Mouse (Mus musculus) neural tube, embryonic 11.5 days (tissue): ENCODE measurements around the gene Olfr1347. TPM values are rescaled to one million over a fixed set of nuclear protein-coding genes. Genes with fewer than 3 reads are reported as not detected.
A peak's percentile ranks its signal among the peaks of the same experiment; 100 is the strongest.
"Not testable (repeated sequence)": the region's sequence is repeated elsewhere in the genome, so short reads cannot be mapped to it uniquely, and the experiment has no call there.

ENCODE experiments used
- ATAC-seq: fragments of 200-750 bp; cut with Nextera tagmentation; 2 replicates; pipeline ENCODE4 v1.8.0; 2017; ENCODE audit warnings: moderate number of reproducible peaks, mild to moderate bottlenecking, moderate TSS enrichment, moderate library complexity; ENCODE audit not compliant: insufficient read depth, low FRiP score, low TSS enrichment
- DNase-seq: peaks from one replicate; pipeline ENCODE4 v3.0.0-alpha.2; 2015; ENCODE audit warnings: low spot score
- H3K27ac ChIP-seq: fragments of 300-500 bp; sonication (generic); 2 replicates; pipeline ENCODE4 v1.5.1; 2014; ENCODE audit warnings: low read depth, mild to moderate bottlenecking, low read length
- H3K27me3 ChIP-seq: fragments of 300-500 bp; sonication (generic); 2 replicates; pipeline ENCODE4 v1.6.1; 2014; ENCODE audit warnings: mild to moderate bottlenecking, low read length, mixed read lengths; ENCODE audit not compliant: control insufficient read depth, insufficient read depth
- H3K36me3 ChIP-seq: fragments of 300-500 bp; sonication (generic); 2 replicates; pipeline ENCODE4 v1.6.1; 2014; ENCODE audit warnings: mild to moderate bottlenecking, low read length, moderate library complexity, mixed read lengths; ENCODE audit not compliant: control insufficient read depth, insufficient read depth
- H3K4me1 ChIP-seq: fragments of 300-500 bp; sonication (generic); 2 replicates; pipeline ENCODE4 v1.6.1; 2014; ENCODE audit warnings: low read length, mixed read lengths; ENCODE audit not compliant: control insufficient read depth, insufficient read depth
- H3K4me2 ChIP-seq: fragments of 300-500 bp; sonication (generic); 2 replicates; pipeline ENCODE4 v1.6.1; 2014; ENCODE audit warnings: low read depth, mild to moderate bottlenecking, moderate library complexity
- H3K4me3 ChIP-seq: fragments of 300-500 bp; sonication (generic); 2 replicates; pipeline ENCODE4 v1.5.1; 2014; ENCODE audit warnings: low read depth, low read length
- H3K9ac ChIP-seq: fragments of 300-500 bp; sonication (generic); 2 replicates; pipeline ENCODE4 v1.6.1; 2014; ENCODE audit warnings: mild to moderate bottlenecking, low read length
- H3K9me3 ChIP-seq: fragments of 300-500 bp; sonication (generic); 2 replicates; pipeline ENCODE4 v1.6.1; 2016; ENCODE audit warnings: low read length; ENCODE audit not compliant: control insufficient read depth
- WGBS: fragments of 180-500 bp; shearing (Covaris S2); extraction: QIAGEN DNeasy Blood & Tissue Kit; methylation state at CpG from one replicate; pipeline ENCODE4 v1.1.7; 2014; 5-methylcytosine and 5-hydroxymethylcytosine counted together
- polyA plus RNA-seq: library from polyadenylated mRNA; unstranded; fragments of >200 nt; fragmentation: Nextera tagmentation; extraction: Ambion mirVana; gene quantifications from 2 replicates; pipeline ENCODE4 v1.2.1, GENCODE M21; 2014

The Olfr1347 gene
- polyA plus RNA-seq = not detected in 2 replicates

GRCm38 (mm10) chr7:6499655-6500054 lies at the start of gene Olfr1347:
TSS of gene Olfr1347 (minus strand) at chr7:6499755.
- H3K4me2 ChIP-seq = no peak within 1 kb of the TSS
- no peaks in the 10 kb centered on the region for H3K4me1 ChIP-seq
- H3K36me3 ChIP-seq = no peaks in the 10 kb centered on the region
- WGBS = 73% methylated on average over 1 of the region's 1 CpGs
- peaks cover 5% of the 10 kb centered on the region; the same call in 1 of the 2 replicates for H3K9me3 ChIP-seq
- ATAC-seq (no peak), DNase-seq (no peak)
- H3K27ac ChIP-seq = no peak within 1 kb of the TSS
- H3K9ac ChIP-seq = no peak within 1 kb of the TSS
- H3K27me3 ChIP-seq = no peaks in the 10 kb centered on the region
- H3K4me3 ChIP-seq = no peak within 1 kb of the TSS

DNA sequence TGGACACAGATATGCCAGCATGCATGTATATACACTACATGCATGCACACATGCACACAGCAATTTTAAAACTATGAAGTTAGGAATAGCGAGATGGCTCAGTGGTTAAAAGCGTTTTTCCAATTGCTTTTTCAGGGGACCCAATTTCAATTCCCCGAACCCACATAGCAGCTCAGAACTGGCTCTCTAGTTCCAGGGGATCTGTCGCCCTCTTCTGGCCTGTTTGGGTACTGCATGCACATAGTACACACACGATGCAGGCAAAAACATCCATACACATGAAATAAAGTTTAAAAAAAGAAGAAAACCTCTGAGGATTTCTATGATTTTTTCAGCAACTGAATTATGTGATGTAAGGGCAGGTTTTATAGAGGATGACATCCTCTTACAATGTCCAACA lies 26.6 kb upstream of the Olfr1347 start:
- Histone ChIP-seq H3K4me3 (no peak overlapping the region), H3K9me3 (peaks cover 13% of the 10 kb centered on the region; the same call in 1 of the 2 replicates), H3K4me1 (no peaks in the 10 kb centered on the region), H3K4me2 (no peak overlapping the region), H3K27me3 (no peaks in the 10 kb centered on the region), H3K36me3 (no peaks in the 10 kb centered on the region), H3K9ac (no peak overlapping the region), H3K27ac (no peak overlapping the region)
- DNase-seq (peak; percentile 16), ATAC-seq (no peak)
- 67% methylated on average over 5 of the region's 5 CpGs for WGBS

GRCm38 (mm10) chr7:6525001-6525400 lies 25.4 kb upstream of the Olfr1347 start:
- H3K9me3 ChIP-seq = peaks cover 13% of the 10 kb centered on the region; the same call in 1 of the 2 replicates
- WGBS = 68% methylated on average over 3 of the region's 3 CpGs
- no peak for DNase-seq

GRCm38 (mm10) chr7:6522850-6523249 lies 23.3 kb upstream of the Olfr1347 start, which contains the start of gene Olfr1349:
TSS of gene Olfr1349 (minus strand) at chr7:6522950.
- no peaks in the 10 kb centered on the region for H3K27me3 ChIP-seq
- ATAC-seq (no peak), DNase-seq (no peak)
- no peak within 1 kb of the TSS for H3K9ac ChIP-seq
- no peaks in the 10 kb centered on the region for H3K36me3 ChIP-seq
- H3K9me3 ChIP-seq = peaks cover 11% of the 10 kb centered on the region; the same call in 1 of the 2 replicates
- H3K27ac ChIP-seq = no peak within 1 kb of the TSS
- no peak within 1 kb of the TSS for H3K4me2 ChIP-seq
- WGBS = 87% methylated on average over 5 of the region's 5 CpGs
- no peak within 1 kb of the TSS for H3K4me3 ChIP-seq
- H3K4me1 ChIP-seq = no peaks in the 10 kb centered on the region

More at GRCm38 (mm10) chr7:6525001-6525400, 25.4 kb upstream of the Olfr1347 start:
- no peak overlapping the region for H3K27ac ChIP-seq
- H3K4me2 ChIP-seq = no peak overlapping the region
- H3K4me1 ChIP-seq = no peaks in the 10 kb centered on the region
- H3K9ac ChIP-seq = no peak overlapping the region
- H3K27me3 ChIP-seq = no peaks in the 10 kb centered on the region
- no peak for ATAC-seq
- H3K36me3 ChIP-seq = no peaks in the 10 kb centered on the region
- no peak overlapping the region for H3K4me3 ChIP-seq

- DNase-seq (no peak), ATAC-seq (no peak)
- Histone ChIP-seq H3K9ac (no peak overlapping the region), H3K36me3 (no peaks in the 10 kb centered on the region), H3K27me3 (no peaks in the 10 kb centered on the region), H3K4me3 (no peak overlapping the region), H3K27ac (no peak overlapping the region), H3K9me3 (peaks cover 7% of the 10 kb centered on the region; the same call in 1 of the 2 replicates), H3K4me2 (no peak overlapping the region), H3K4me1 (no peaks in the 10 kb centered on the region)
- WGBS = 51% methylated on average over 1 of the region's 1 CpGs
These were observed 22.1 kb upstream of the Olfr1347 start for GRCm38 (mm10) chr7:6521666-6522065.

DNA sequence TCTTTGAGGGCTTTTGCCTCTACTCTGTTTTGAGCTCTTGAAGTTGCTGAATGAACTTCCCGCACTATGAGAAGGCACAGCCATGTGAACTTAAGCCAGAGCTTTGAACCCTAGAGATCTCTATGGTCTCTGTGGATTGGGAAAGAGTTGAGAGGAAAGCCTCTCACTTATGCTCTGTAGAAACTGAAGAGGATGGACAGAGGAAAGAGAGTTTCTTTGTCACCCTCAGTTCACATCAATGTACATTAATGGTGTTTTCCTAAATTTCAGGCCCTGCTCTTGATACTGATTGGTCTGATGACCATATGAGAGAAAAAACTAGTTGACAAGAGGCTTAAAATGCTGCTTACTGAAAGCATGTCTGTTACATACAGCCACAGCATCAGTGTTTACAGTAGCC lies 9.1 kb upstream of the Olfr1347 start, which contains the start of gene Olfr1348:
Gene Olfr1348 (minus strand): TSS at position 101 of the 400 bp plus-strand sequence.
- Histone ChIP-seq H3K4me1 (no peaks in the 10 kb centered on the region), H3K27me3 (no peaks in the 10 kb centered on the region), H3K27ac (no peak within 1 kb of the TSS), H3K4me2 (no peak within 1 kb of the TSS), H3K36me3 (no peaks in the 10 kb centered on the region), H3K9me3 (no peaks in the 10 kb centered on the region), H3K9ac (no peak within 1 kb of the TSS), H3K4me3 (no peak within 1 kb of the TSS)
- WGBS = 96% methylated on average over 1 of the region's 1 CpGs
- DNase-seq (no peak), ATAC-seq (no peak)

DNA sequence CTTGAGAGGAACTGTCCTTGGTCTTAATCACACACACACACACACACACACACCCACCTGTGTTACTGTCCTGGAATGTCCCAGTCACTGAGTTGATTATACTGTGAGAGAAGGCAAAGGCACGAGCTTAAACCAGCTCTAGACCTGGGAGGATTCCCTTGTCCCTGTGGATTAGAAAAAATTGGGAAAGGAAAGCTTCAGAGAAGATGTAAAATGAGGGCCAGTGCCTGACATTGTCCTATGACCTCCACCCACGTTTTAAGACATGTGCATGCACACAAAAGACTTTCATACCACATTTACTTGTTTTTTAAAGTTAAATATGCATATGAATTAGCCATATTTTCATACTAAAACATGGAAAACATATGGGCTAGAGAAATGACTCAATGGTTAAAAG lies 12.7 kb downstream of the Olfr1347 start, which contains the start of gene Olfr5:
Gene Olfr5 (minus strand): TSS at position 101 of the 400 bp plus-strand sequence.
- H3K4me3 ChIP-seq = no peak within 1 kb of the TSS
- H3K27ac ChIP-seq = no peak within 1 kb of the TSS
- H3K4me2 ChIP-seq = no peak within 1 kb of the TSS
- no peak for DNase-seq
- H3K4me1 ChIP-seq = no peaks in the 10 kb centered on the region
- no peak for ATAC-seq
- no peak within 1 kb of the TSS for H3K9ac ChIP-seq
- 49% methylated on average over 2 of the region's 2 CpGs for WGBS
- no peaks in the 10 kb centered on the region; the same call in 1 of the 2 replicates for H3K9me3 ChIP-seq
- no peaks in the 10 kb centered on the region for H3K36me3 ChIP-seq
- H3K27me3 ChIP-seq = no peaks in the 10 kb centered on the region

GRCm38 (mm10) chr7:6477633-6478032 lies 21.9 kb downstream of the Olfr1347 start:
- H3K27ac ChIP-seq, ATAC-seq, H3K4me3 ChIP-seq, DNase-seq, H3K4me2 ChIP-seq, H3K36me3 ChIP-seq, H3K9me3 ChIP-seq, H3K9ac ChIP-seq, H3K27me3 ChIP-seq, H3K4me1 ChIP-seq: not testable (repeated sequence)
- WGBS = 83% methylated on average over 2 of the region's 2 CpGs

GRCm38 (mm10) chr7:6466951-6467350 lies 32.6 kb downstream of the Olfr1347 start, which contains the start of gene Olfr1346:
TSS of gene Olfr1346 (plus strand) at chr7:6467101.
- H3K4me2 ChIP-seq = no peak within 1 kb of the TSS
- DNase-seq (no peak), ATAC-seq (no peak)
- H3K9me3 ChIP-seq = no peaks in the 10 kb centered on the region
- no peaks in the 10 kb centered on the region for H3K27me3 ChIP-seq
- no peak within 1 kb of the TSS for H3K9ac ChIP-seq
- no peaks in the 10 kb centered on the region for H3K36me3 ChIP-seq
- H3K4me3 ChIP-seq = no peak within 1 kb of the TSS
- no peak within 1 kb of the TSS for H3K27ac ChIP-seq
- no peaks in the 10 kb centered on the region for H3K4me1 ChIP-seq
